Mouse (Mus musculus): ENCODE measurements around the gene Saxo1.

GRCm38 (mm10) chr4:86527162-86528136 is 30.7 kb downstream of the Saxo1 start:
- TF ChIP-seq CTCF (IDR thresholded peaks at IDR 0.05; ENCODE audit: low read depth, low read length), result no peak
- TF ChIP-seq GATA1 (IDR thresholded peaks at IDR 0.05; ENCODE audit: borderline replicate concordance, low read length), result no peak

Data from G1E (cell line).